Mouse (Mus musculus) midbrain, embryonic 13.5 days (tissue): ENCODE measurements around the gene Zdhhc19. TPM values are rescaled to one million over a fixed set of nuclear protein-coding genes. Genes with fewer than 3 reads are reported as not detected.

Experiments
- ATAC-seq: fragments of 200-750 bp; cut with Nextera tagmentation; 2 replicates; pipeline ENCODE4 v1.8.0; 2017; ENCODE audit warnings: mild to moderate bottlenecking, moderate TSS enrichment, moderate library complexity
- H3K27ac ChIP-seq: fragments of 300-500 bp; sonication (generic); 2 replicates; pipeline ENCODE4 v1.5.1; 2015; ENCODE audit warnings: inconsistent platforms, mild to moderate bottlenecking, moderate library complexity
- H3K27me3 ChIP-seq: fragments of 300-500 bp; sonication (generic); 2 replicates; pipeline ENCODE4 v1.6.1; 2015; ENCODE audit warnings: mild to moderate bottlenecking, inconsistent platforms
- H3K36me3 ChIP-seq: fragments of 300-500 bp; sonication (generic); 2 replicates; pipeline ENCODE4 v1.6.1; 2015; ENCODE audit warnings: mild to moderate bottlenecking, inconsistent platforms
- H3K4me1 ChIP-seq: fragments of 300-500 bp; sonication (generic); replicated peaks from 2 replicates; pipeline ENCODE4 v1.6.1; 2015; ENCODE audit warnings: inconsistent platforms
- H3K4me2 ChIP-seq: fragments of 300-500 bp; sonication (generic); replicated peaks from 2 replicates; pipeline ENCODE4 v1.6.1; 2015; ENCODE audit warnings: moderate library complexity, mild to moderate bottlenecking, inconsistent platforms
- H3K4me3 ChIP-seq: fragments of 300-500 bp; sonication (generic); replicated peaks from 2 replicates; pipeline ENCODE4 v1.5.1; 2015; ENCODE audit warnings: mild to moderate bottlenecking, inconsistent platforms
- H3K9ac ChIP-seq: fragments of 300-500 bp; sonication (generic); replicated peaks from 2 replicates; pipeline ENCODE4 v1.6.1; 2015; ENCODE audit warnings: mild to moderate bottlenecking, inconsistent platforms
- H3K9me3 ChIP-seq: fragments of 300-500 bp; sonication (generic); 2 replicates; pipeline ENCODE4 v1.6.1; 2016; ENCODE audit warnings: mild to moderate bottlenecking, inconsistent platforms
- WGBS: fragments of 180-500 bp; shearing (Covaris S2); methylation state at CpG from one replicate; pipeline ENCODE4 v1.1.7; 2015; 5-methylcytosine and 5-hydroxymethylcytosine counted together
- polyA plus RNA-seq: library from polyadenylated mRNA; unstranded; fragments of >200 nt; fragmentation: Nextera tagmentation; extraction: Ambion mirVana; gene quantifications from 2 replicates; pipeline ENCODE4 v1.2.1, GENCODE M21; 2015

The Zdhhc19 gene
- polyA plus RNA-seq: not detected in 2 replicates

GRCm38 (mm10) chr16:32495965-32496364, at the start of gene Zdhhc19:
TSS of gene Zdhhc19 (plus strand) at chr16:32496265.
- no peaks in the 10 kb centered on the region for H3K4me1 ChIP-seq
- no peak within 1 kb of the TSS for H3K27ac ChIP-seq
- no peak within 1 kb of the TSS for H3K4me3 ChIP-seq
- no peaks in the 10 kb centered on the region for H3K9me3 ChIP-seq
- ATAC-seq: no peak
- no peak within 1 kb of the TSS for H3K4me2 ChIP-seq
- 77% methylated on average over 3 of the region's 3 CpGs for WGBS
- H3K9ac ChIP-seq: no peak within 1 kb of the TSS
- no peaks in the 10 kb centered on the region for H3K27me3 ChIP-seq
- H3K36me3 ChIP-seq: no peaks in the 10 kb centered on the region

- no peak overlapping the region for H3K9ac ChIP-seq
- no peaks in the 10 kb centered on the region for H3K9me3 ChIP-seq
- no peaks in the 10 kb centered on the region for H3K4me1 ChIP-seq
- H3K4me2 ChIP-seq: no peak overlapping the region
- no peak overlapping the region for H3K27ac ChIP-seq
- peaks cover 2% of the 10 kb centered on the region; the same call in 1 of the 2 replicates for H3K36me3 ChIP-seq
- no peak for ATAC-seq
- no peaks in the 10 kb centered on the region for H3K27me3 ChIP-seq
- no peak overlapping the region for H3K4me3 ChIP-seq
- 84% methylated on average over 2 of the region's 2 CpGs for WGBS
These were observed 49.4 kb upstream of the Zdhhc19 start for GRCm38 (mm10) chr16:32446563-32447138.

GRCm38 (mm10) chr16:32449665-32450064, 46.4 kb upstream of the Zdhhc19 start:
- no peak overlapping the region for H3K4me3 ChIP-seq
- WGBS: 84% methylated on average over 3 of the region's 3 CpGs
- no peak overlapping the region for H3K9ac ChIP-seq
- no peaks in the 10 kb centered on the region for H3K27me3 ChIP-seq
- no peaks in the 10 kb centered on the region for H3K9me3 ChIP-seq
- ATAC-seq: no peak
- H3K36me3 ChIP-seq: peaks cover 20% of the 10 kb centered on the region
- H3K4me1 ChIP-seq: no peaks in the 10 kb centered on the region
- H3K27ac ChIP-seq: no peak overlapping the region
- H3K4me2 ChIP-seq: no peak overlapping the region

- Histone ChIP-seq H3K4me1 (no peaks in the 10 kb centered on the region), H3K27me3 (no peaks in the 10 kb centered on the region), H3K27ac (no peak overlapping the region), H3K36me3 (peaks cover 24% of the 10 kb centered on the region), H3K9ac (no peak overlapping the region), H3K9me3 (no peaks in the 10 kb centered on the region), H3K4me3 (no peak overlapping the region), H3K4me2 (no peak overlapping the region)
- 95% methylated on average over 2 of the region's 2 CpGs for WGBS
- no peak for ATAC-seq
These were observed 45.9 kb upstream of the Zdhhc19 start for GRCm38 (mm10) chr16:32450133-32450532.

GRCm38 (mm10) chr16:32453102-32453501, 43.0 kb upstream of the Zdhhc19 start:
- 93% methylated on average over 8 of the region's 8 CpGs for WGBS
- Histone ChIP-seq H3K9me3 (no peaks in the 10 kb centered on the region), H3K9ac (no peak overlapping the region), H3K4me3 (no peak overlapping the region), H3K4me2 (no peak overlapping the region), H3K27me3 (no peaks in the 10 kb centered on the region), H3K4me1 (no peaks in the 10 kb centered on the region), H3K36me3 (peaks cover 46% of the 10 kb centered on the region), H3K27ac (no peak overlapping the region)
- ATAC-seq: no peak

GRCm38 (mm10) chr16:32454646-32455045, 41.4 kb upstream of the Zdhhc19 start:
- no peaks in the 10 kb centered on the region for H3K4me1 ChIP-seq
- ATAC-seq: no peak
- H3K9me3 ChIP-seq: no peaks in the 10 kb centered on the region
- no peak overlapping the region for H3K4me2 ChIP-seq
- no peak overlapping the region for H3K9ac ChIP-seq
- peaks cover 51% of the 10 kb centered on the region for H3K36me3 ChIP-seq
- H3K27ac ChIP-seq: no peak overlapping the region
- 89% methylated on average over 5 of the region's 5 CpGs for WGBS
- no peaks in the 10 kb centered on the region for H3K27me3 ChIP-seq
- H3K4me3 ChIP-seq: no peak overlapping the region

GRCm38 (mm10) chr16:32456086-32456485, 40.0 kb upstream of the Zdhhc19 start:
- H3K27me3 ChIP-seq: no peaks in the 10 kb centered on the region
- ATAC-seq: no peak
- H3K27ac ChIP-seq: no peak overlapping the region
- peaks cover 51% of the 10 kb centered on the region for H3K36me3 ChIP-seq
- no peaks in the 10 kb centered on the region for H3K4me1 ChIP-seq
- no peak overlapping the region for H3K4me3 ChIP-seq
- H3K4me2 ChIP-seq: no peak overlapping the region
- no peak overlapping the region for H3K9ac ChIP-seq
- H3K9me3 ChIP-seq: no peaks in the 10 kb centered on the region

GRCm38 (mm10) chr16:32456761-32457160, 39.3 kb upstream of the Zdhhc19 start:
- Histone ChIP-seq H3K27ac (no peak overlapping the region), H3K36me3 (peaks cover 49% of the 10 kb centered on the region), H3K4me1 (no peaks in the 10 kb centered on the region), H3K9me3 (no peaks in the 10 kb centered on the region), H3K4me3 (no peak overlapping the region), H3K9ac (no peak overlapping the region), H3K27me3 (no peaks in the 10 kb centered on the region), H3K4me2 (no peak overlapping the region)
- WGBS: 93% methylated on average over 1 of the region's 1 CpGs
- ATAC-seq: no peak

GRCm38 (mm10) chr16:32457589-32458386, 38.3 kb upstream of the Zdhhc19 start:
- 72% methylated on average over 10 of the region's 10 CpGs for WGBS
- ATAC-seq: no peak
- no peak overlapping the region for H3K4me2 ChIP-seq
- no peak overlapping the region for H3K27ac ChIP-seq
- no peak overlapping the region for H3K4me3 ChIP-seq
- H3K36me3 ChIP-seq: peaks cover 49% of the 10 kb centered on the region
- H3K4me1 ChIP-seq: no peaks in the 10 kb centered on the region
- no peaks in the 10 kb centered on the region for H3K9me3 ChIP-seq
- no peaks in the 10 kb centered on the region for H3K27me3 ChIP-seq
- no peak overlapping the region for H3K9ac ChIP-seq

GRCm38 (mm10) chr16:32460518-32460917, 35.5 kb upstream of the Zdhhc19 start:
- Histone ChIP-seq H3K27me3 (no peaks in the 10 kb centered on the region), H3K36me3 (peaks cover 54% of the 10 kb centered on the region), H3K27ac (no peak overlapping the region), H3K9me3 (no peaks in the 10 kb centered on the region), H3K4me2 (no peak overlapping the region), H3K4me1 (no peaks in the 10 kb centered on the region), H3K4me3 (no peak overlapping the region), H3K9ac (no peak overlapping the region)
- no peak for ATAC-seq
- WGBS: 54% methylated on average over 4 of the region's 4 CpGs

- no peak overlapping the region for H3K27ac ChIP-seq
- ATAC-seq: no peak
- 96% methylated on average over 5 of the region's 5 CpGs for WGBS
- no peaks in the 10 kb centered on the region for H3K4me1 ChIP-seq
- no peaks in the 10 kb centered on the region for H3K27me3 ChIP-seq
- H3K9ac ChIP-seq: no peak overlapping the region
- no peaks in the 10 kb centered on the region for H3K9me3 ChIP-seq
- H3K36me3 ChIP-seq: peaks cover 51% of the 10 kb centered on the region
- H3K4me3 ChIP-seq: no peak overlapping the region
- H3K4me2 ChIP-seq: no peak overlapping the region
These were observed 34.4 kb upstream of the Zdhhc19 start for GRCm38 (mm10) chr16:32461713-32462112.

GRCm38 (mm10) chr16:32462950-32463349, 33.1 kb upstream of the Zdhhc19 start:
- no peak overlapping the region for H3K27ac ChIP-seq
- H3K4me2 ChIP-seq: no peak overlapping the region
- ATAC-seq: no peak
- 96% methylated on average over 16 of the region's 16 CpGs for WGBS
- H3K4me3 ChIP-seq: no peak overlapping the region
- no peak overlapping the region for H3K9ac ChIP-seq
- no peaks in the 10 kb centered on the region for H3K27me3 ChIP-seq
- H3K9me3 ChIP-seq: no peaks in the 10 kb centered on the region
- H3K4me1 ChIP-seq: no peaks in the 10 kb centered on the region
- peaks cover 52% of the 10 kb centered on the region for H3K36me3 ChIP-seq
